Mouse (Mus musculus): Measurements from ENCODE around the gene Krtap5-3. TPM values are rescaled to one million over a fixed set of nuclear protein-coding genes. Genes with fewer than 3 reads are reported as not detected.
"Not testable (repeated sequence)": the region's sequence is repeated elsewhere in the genome, so short reads cannot be mapped to it uniquely, and the experiment has no call there.

Gene Krtap5-3
- polyA plus RNA-seq, 1 experiment: not detected

DNA sequence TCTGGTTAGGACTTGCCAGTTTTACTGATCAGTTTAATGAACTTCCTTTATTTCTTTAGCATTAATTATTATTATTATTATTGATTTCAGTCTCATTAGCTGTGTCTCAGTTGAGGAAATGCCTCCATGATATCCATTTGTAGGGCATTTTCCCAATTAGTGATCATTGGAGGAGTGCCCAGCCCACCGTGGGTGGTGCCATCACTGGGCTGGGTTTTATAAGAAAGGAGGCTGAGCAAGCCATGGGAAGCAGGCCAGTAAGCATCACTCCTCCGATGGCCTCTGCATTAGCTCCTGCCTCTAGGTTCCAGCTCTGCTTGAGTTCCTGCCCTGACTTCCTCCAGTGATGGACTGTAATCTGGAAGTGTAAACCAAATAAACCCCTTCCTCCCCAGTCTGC, 13.0 kb upstream of the Krtap5-3 start:
- H3K36me3 ChIP-seq (ENCODE audit: control insufficient read depth): no peaks in the 10 kb centered on the region
- no peak overlapping the region for H3K4me3 ChIP-seq (replicated peaks)
- H3K27me3 ChIP-seq (ENCODE audit: control insufficient read depth): no peaks in the 10 kb centered on the region
- no peaks in the 10 kb centered on the region for H3K9me3 ChIP-seq (ENCODE audit: control insufficient read depth, low read length)
- H3K4me1 ChIP-seq (ENCODE audit: control insufficient read depth): no peaks in the 10 kb centered on the region
- TF ChIP-seq GATA1 (IDR thresholded peaks at IDR 0.05; ENCODE audit: low read length) (no peak), TAL1 (IDR thresholded peaks at IDR 0.05; ENCODE audit: low read length) (no peak)

DNA sequence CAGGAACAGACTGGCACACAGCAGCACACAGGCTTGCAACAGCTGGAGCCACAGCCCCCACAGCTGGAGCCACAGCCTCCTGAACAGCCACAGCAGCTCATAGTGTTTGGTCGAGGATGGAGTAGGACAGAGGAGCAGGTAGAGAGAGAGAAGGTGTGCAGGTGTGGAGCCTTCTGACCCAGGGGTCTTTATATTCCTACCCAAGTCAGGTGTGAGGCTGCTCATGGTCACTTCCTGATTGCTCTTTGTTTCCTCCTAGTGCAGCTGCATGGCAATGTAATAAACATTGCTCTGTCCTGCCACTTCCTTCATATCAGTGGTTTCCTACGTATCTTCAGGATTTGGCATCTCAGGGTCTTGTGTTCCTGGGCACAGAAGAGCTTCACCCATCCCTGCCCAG, 10.9 kb upstream of the Krtap5-3 start, which contains the start of gene Gm10153:
TSS of gene Gm10153 (minus strand) at position 101 of the 400 bp plus-strand sequence.
- H3K36me3 ChIP-seq (ENCODE audit: control insufficient read depth): no peaks in the 10 kb centered on the region
- no peaks in the 10 kb centered on the region for H3K9me3 ChIP-seq (ENCODE audit: control insufficient read depth, low read length)
- no peak for TF ChIP-seq TAL1 (IDR thresholded peaks at IDR 0.05; ENCODE audit: low read length)
- H3K4me3 ChIP-seq (replicated peaks): no peak within 1 kb of the TSS
- H3K27me3 ChIP-seq (ENCODE audit: control insufficient read depth): no peaks in the 10 kb centered on the region
- H3K4me1 ChIP-seq (ENCODE audit: control insufficient read depth): no peaks in the 10 kb centered on the region

DNA sequence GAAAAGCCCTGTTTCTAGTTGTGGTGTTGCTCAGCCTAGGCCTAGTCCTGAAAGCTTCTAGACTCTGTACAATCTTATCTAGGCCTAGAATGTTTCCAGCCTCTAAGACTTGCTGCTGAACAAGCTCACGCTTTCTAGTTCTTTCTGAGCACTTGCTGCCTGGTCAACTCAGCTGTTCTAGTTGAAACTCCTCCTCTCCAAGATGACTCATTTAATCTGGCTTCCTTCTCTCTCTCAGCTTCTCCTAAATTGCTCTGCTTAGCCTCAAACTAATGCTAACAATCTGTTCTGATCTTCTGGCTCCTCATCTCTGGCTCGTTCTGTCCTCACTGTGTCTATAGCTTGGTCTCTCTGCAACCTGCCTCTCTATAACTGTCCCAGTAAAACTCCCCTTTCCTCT, 2.4 kb upstream of the Krtap5-3 start:
- TF ChIP-seq GATA1 (IDR thresholded peaks at IDR 0.05; ENCODE audit: low read length) (no peak), TAL1 (IDR thresholded peaks at IDR 0.05; ENCODE audit: low read length) (no peak)
- Histone ChIP-seq H3K36me3 (ENCODE audit: control insufficient read depth) (no peaks in the 10 kb centered on the region), H3K27me3 (ENCODE audit: control insufficient read depth) (no peaks in the 10 kb centered on the region), H3K4me1 (ENCODE audit: control insufficient read depth) (no peaks in the 10 kb centered on the region), H3K9me3 (ENCODE audit: control insufficient read depth, low read length) (no peaks in the 10 kb centered on the region), H3K4me3 (replicated peaks) (no peak overlapping the region)

DNA sequence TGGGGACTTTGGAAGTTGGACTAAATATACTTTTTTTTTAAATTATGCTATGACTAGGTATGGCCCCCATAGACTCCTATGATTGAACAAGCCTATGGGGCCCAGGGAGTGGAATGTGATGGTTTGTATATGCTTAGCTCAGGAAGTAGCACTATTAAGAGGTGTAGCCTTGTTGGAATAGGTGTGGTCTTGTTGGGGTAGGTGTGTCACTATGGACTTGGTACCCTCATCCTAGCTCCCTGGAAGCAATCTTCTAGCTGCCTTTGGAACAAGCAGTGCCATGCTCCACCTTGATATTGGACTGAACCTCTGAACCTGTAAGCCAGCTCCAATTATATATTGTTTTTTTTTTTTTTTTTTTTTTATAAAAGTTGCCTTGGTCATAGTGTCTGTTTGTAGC, 4.3 kb downstream of the Krtap5-3 start:
- Histone ChIP-seq H3K36me3 (ENCODE audit: control insufficient read depth) (no peaks in the 10 kb centered on the region), H3K4me3 (replicated peaks) (no peak overlapping the region), H3K4me1 (ENCODE audit: control insufficient read depth) (no peaks in the 10 kb centered on the region), H3K27me3 (ENCODE audit: control insufficient read depth) (no peaks in the 10 kb centered on the region), H3K9me3 (ENCODE audit: control insufficient read depth, low read length) (no peaks in the 10 kb centered on the region)
- no peak for TF ChIP-seq TAL1 (IDR thresholded peaks at IDR 0.05; ENCODE audit: low read length)
- TF ChIP-seq GATA1 (IDR thresholded peaks at IDR 0.05; ENCODE audit: low read length): no peak

DNA sequence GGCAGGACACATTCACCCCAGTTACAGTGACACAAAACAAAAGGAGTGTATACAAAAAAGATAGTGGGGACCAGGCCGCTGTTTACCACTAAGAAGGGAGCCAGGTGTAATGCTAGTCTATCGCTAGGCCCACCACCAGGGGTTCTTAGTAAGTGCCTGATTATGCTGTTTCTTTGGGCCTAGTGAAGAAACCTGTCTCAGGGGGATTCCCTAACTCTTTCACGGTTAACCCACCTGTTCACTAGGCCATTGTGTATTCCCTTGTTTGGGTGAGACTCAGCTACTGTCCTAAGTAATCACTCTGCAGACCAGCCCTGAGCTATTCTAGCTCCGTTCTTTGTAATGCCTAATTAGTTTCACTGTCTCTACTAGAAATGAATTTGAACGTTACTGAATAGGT, 5.7 kb downstream of the Krtap5-3 start:
- H3K27me3 ChIP-seq (ENCODE audit: control insufficient read depth); H3K4me3 ChIP-seq (replicated peaks); H3K9me3 ChIP-seq (ENCODE audit: control insufficient read depth, low read length); H3K4me1 ChIP-seq (ENCODE audit: control insufficient read depth); H3K36me3 ChIP-seq (ENCODE audit: control insufficient read depth): not testable (repeated sequence)

DNA sequence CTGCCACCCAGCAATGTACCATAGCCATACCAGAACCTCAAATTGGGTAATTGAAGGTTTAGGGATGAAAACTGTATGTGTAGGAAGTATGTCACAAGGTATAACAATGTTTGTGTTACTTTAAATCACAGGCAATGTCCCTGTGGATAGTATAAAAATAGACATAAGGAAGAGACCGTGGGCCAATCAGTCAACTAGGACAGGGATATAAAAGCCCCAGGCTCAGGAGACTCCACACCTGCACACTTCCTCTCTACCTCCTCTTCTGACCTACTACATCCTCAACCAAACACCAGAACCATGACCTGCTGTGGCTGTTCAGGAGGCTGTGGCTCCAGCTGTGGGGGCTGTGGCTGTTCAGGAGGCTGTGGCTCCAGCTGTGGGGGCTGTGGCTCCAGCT, 10.4 kb downstream of the Krtap5-3 start, which contains the start of gene Gm7579:
TSS of gene Gm7579 (plus strand) at position 301 of the 400 bp plus-strand sequence.
- Histone ChIP-seq H3K27me3 (ENCODE audit: control insufficient read depth) (no peaks in the 10 kb centered on the region), H3K4me1 (ENCODE audit: control insufficient read depth) (no peaks in the 10 kb centered on the region), H3K4me3 (replicated peaks) (no peak within 1 kb of the TSS)

DNA sequence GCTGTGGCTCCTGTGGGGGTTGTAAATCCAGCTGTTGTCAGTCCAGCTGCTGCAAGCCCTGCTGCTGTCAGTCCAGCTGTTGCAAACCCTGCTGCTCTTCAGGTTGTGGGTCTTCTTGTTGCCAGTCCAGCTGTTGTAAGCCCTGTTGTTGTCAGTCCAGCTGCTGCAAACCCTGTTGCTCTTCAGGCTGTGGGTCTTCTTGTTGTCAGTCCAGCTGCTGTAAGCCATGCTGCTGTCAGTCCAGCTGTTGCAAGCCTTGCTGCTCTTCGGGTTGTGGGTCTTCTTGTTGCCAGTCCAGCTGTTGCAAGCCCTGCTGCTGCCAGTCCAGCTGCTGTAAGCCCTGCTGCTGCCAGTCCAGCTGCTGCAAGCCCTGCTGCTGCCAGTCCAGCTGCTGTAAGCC, 11.0 kb downstream of the Krtap5-3 start:
- not testable (repeated sequence) for H3K4me1 ChIP-seq (ENCODE audit: control insufficient read depth); H3K9me3 ChIP-seq (ENCODE audit: control insufficient read depth, low read length); H3K4me3 ChIP-seq (replicated peaks); H3K27me3 ChIP-seq (ENCODE audit: control insufficient read depth); H3K36me3 ChIP-seq (ENCODE audit: control insufficient read depth)

More for the DNA sequence above, 10.4 kb downstream of the Krtap5-3 start, which contains the start of gene Gm7579:
- Histone ChIP-seq H3K9me3 (ENCODE audit: control insufficient read depth, low read length) (no peaks in the 10 kb centered on the region), H3K36me3 (ENCODE audit: control insufficient read depth) (no peaks in the 10 kb centered on the region)
- TF ChIP-seq GATA1 (IDR thresholded peaks at IDR 0.05; ENCODE audit: low read length): no peak

DNA sequence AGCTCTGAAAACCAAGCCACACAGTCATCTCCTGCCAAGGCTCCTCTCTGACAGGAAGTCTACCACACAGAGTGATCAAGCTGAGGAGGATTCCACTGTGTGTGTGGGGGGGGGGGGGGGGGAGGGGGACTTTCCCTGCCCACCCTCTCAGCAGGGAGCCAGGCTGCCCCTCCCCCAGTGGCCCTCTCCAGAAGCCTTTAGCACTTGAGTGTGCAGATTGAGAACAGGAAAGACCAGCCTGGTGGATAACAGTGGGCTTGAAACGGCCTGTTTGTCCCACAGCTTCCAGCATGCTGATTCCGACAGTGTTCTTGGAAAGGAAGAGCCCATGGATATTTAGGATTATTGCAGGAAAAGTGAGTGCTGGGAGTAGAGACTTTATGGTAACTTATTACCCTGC, 23.4 kb downstream of the Krtap5-3 start:
- TF ChIP-seq GATA1 (IDR thresholded peaks at IDR 0.05; ENCODE audit: low read length) (no peak), TAL1 (IDR thresholded peaks at IDR 0.05; ENCODE audit: low read length) (no peak)

DNA sequence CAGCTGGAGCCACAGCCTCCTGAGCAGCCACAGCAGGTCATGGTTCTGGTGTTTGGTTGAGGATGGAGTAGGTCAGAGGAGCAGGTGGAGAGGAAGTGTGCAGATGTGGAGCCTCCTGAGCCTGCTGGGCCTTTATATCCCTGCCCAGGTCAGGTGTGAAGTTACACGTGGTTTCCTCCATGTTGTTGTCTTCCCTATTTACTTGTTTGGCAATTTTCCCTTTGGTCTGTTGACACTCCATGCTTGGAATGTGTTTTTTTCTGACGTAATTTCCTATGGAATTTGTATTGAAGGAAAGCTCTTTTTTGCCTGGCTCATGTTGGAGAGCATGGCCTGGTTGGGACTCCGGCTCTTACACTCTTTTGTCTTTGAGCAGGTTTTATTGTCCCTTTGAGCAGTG, 28.7 kb downstream of the Krtap5-3 start, which contains the start of gene Krtap5-5:
TSS of gene Krtap5-5 (minus strand) at position 101 of the 400 bp plus-strand sequence.
- not testable (repeated sequence) for H3K9me3 ChIP-seq (ENCODE audit: control insufficient read depth, low read length); H3K4me3 ChIP-seq (replicated peaks); H3K27me3 ChIP-seq (ENCODE audit: control insufficient read depth); H3K4me1 ChIP-seq (ENCODE audit: control insufficient read depth); H3K36me3 ChIP-seq (ENCODE audit: control insufficient read depth)

More for the DNA sequence above, 23.4 kb downstream of the Krtap5-3 start:
- Histone ChIP-seq H3K36me3 (ENCODE audit: control insufficient read depth) (no peaks in the 10 kb centered on the region), H3K9me3 (ENCODE audit: control insufficient read depth, low read length) (peaks cover 12% of the 10 kb centered on the region), H3K4me1 (ENCODE audit: control insufficient read depth) (no peaks in the 10 kb centered on the region), H3K4me3 (replicated peaks) (no peak overlapping the region), H3K27me3 (ENCODE audit: control insufficient read depth) (no peaks in the 10 kb centered on the region)

DNA sequence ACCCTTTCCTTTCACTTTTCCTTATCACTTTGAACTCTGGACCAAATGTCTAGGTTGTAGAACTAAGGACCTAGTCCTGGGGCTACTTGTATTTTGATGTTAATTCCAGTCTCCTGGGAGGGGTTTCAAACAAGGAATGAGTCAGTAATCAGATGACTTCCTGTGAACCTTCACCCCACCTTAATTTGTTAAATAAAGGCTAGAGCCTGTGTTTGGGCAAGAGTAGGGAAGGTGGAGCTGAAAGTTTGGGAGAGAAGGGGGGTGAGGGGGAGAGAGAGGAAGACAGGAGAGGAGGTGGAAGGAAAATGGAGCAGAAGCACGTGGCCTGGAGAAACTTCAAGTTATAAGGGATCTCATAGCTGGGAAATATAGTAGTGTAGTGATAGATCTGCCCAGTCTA, 30.4 kb downstream of the Krtap5-3 start:
- Histone ChIP-seq H3K27me3 (ENCODE audit: control insufficient read depth) (no peaks in the 10 kb centered on the region), H3K36me3 (ENCODE audit: control insufficient read depth) (no peaks in the 10 kb centered on the region), H3K4me1 (ENCODE audit: control insufficient read depth) (no peaks in the 10 kb centered on the region), H3K4me3 (replicated peaks) (no peak overlapping the region), H3K9me3 (ENCODE audit: control insufficient read depth, low read length) (peaks cover 10% of the 10 kb centered on the region)
- TF ChIP-seq GATA1 (IDR thresholded peaks at IDR 0.05; ENCODE audit: low read length) (no peak), TAL1 (IDR thresholded peaks at IDR 0.05; ENCODE audit: low read length) (no peak)

Measured in erythroblast, embryonic 14.5 days (primary cell).